9 mouse cellular contexts compared by ENCODE assay signal in genomic region chr16:10489904-10490457, GRCm38 (mm10). TPM values are rescaled to one million over a fixed set of nuclear protein-coding genes. Genes with fewer than 3 reads are reported as not detected.
A peak's percentile ranks its signal among the peaks of the same experiment; 100 is the strongest.
DNase-seq lines count a peak whose midpoint lies in the region; ATAC-seq lines count a peak whose summit lies in the region.
"Had no signal": no experiment of that assay in that cellular context is flagged by ENCODE, and none has a peak within 500 bp of the region (broad histone marks: within the 10 kb centered on the region; RNA-seq: fewer than 3 reads in every experiment).

No protein-coding gene starts in this region.

- peak overlapping the region; percentile 32 for H3K4me3 ChIP-seq in heart, embryonic 11.5 days (ENCODE audit: low read depth, low read length)
- no peak overlapping the region for H3K4me3 ChIP-seq in forebrain, embryonic 16.5 days (replicated peaks; ENCODE audit: low read length)
- H3K4me3 ChIP-seq in liver, embryonic 15.5 days (replicated peaks) = no peak overlapping the region

- peak overlapping the region; percentile 29; the same call in 1 of the 2 replicates for H3K9ac ChIP-seq in heart, embryonic 11.5 days (ENCODE audit: low read depth, low read length)
- H3K9ac ChIP-seq in forebrain, embryonic 16.5 days (replicated peaks; ENCODE audit: low read depth, low read length) = no peak overlapping the region
- no peak overlapping the region for H3K9ac ChIP-seq in liver, embryonic 15.5 days

- H3K36me3 ChIP-seq in heart, embryonic 11.5 days (ENCODE audit: control insufficient read depth, insufficient read depth, low read length) = no peaks in the 10 kb centered on the region
- H3K36me3 ChIP-seq in forebrain, embryonic 16.5 days (ENCODE audit: control insufficient read depth, insufficient read depth) = no peaks in the 10 kb centered on the region
- H3K36me3 ChIP-seq in liver, embryonic 15.5 days (replicated peaks) = no peaks in the 10 kb centered on the region

- 12% methylated on average over 12 of the region's 14 CpGs for WGBS in heart, embryonic 11.5 days (ENCODE audit: insufficient replicate concordance)
- 17% methylated on average over 12 of the region's 14 CpGs for WGBS in forebrain, embryonic 16.5 days
- whole genome bisulfite sequencing in liver, embryonic 15.5 days (ENCODE audit: insufficient replicate concordance) = 18% methylated on average over 12 of the region's 14 CpGs

- DNase-seq in heart, adult 9 months (ENCODE audit: low spot score in 2 of 2) = no peak
- DNase-seq in A20 (ENCODE audit: low read depth, low spot score) = peak; percentile 57
- DNase-seq in left cerebral cortex, adult 9 months (ENCODE audit: low spot score in 2 of 2) = no peak
- DNase-seq in left cerebral cortex, postnatal 36 days (ENCODE audit: low spot score in 2 of 2) = no peak

- peak overlapping the region; percentile 69 for H3K4me2 ChIP-seq in heart, embryonic 11.5 days
- H3K4me2 ChIP-seq in forebrain, embryonic 16.5 days (ENCODE audit: low read length) = peak overlapping the region; percentile 22
- H3K4me2 ChIP-seq in liver, embryonic 15.5 days = peak overlapping the region; percentile 11; the same call in 1 of the 2 replicates

- H3K9me3 ChIP-seq in heart, embryonic 11.5 days (replicated peaks; ENCODE audit: control insufficient read depth, low read length) = no peaks in the 10 kb centered on the region
- H3K9me3 ChIP-seq in forebrain, embryonic 16.5 days (ENCODE audit: control insufficient read depth, low read length) = no peaks in the 10 kb centered on the region
- H3K9me3 ChIP-seq in liver, embryonic 15.5 days (replicated peaks) = no peaks in the 10 kb centered on the region

- H3K27ac ChIP-seq in heart, embryonic 11.5 days (ENCODE audit: low read depth, low read length) = no peak overlapping the region
- H3K27ac ChIP-seq in forebrain, embryonic 16.5 days (ENCODE audit: low read length) = no peak overlapping the region
- H3K27ac ChIP-seq in liver, embryonic 15.5 days (replicated peaks) = no peak overlapping the region

- intact Hi-C loops in left cerebral cortex, postnatal 36 days (cut with DNase I) = no loop called here

- peaks cover 12% of the 10 kb centered on the region for H3K4me1 ChIP-seq in heart, embryonic 11.5 days (ENCODE audit: control insufficient read depth, insufficient read depth, low read length)
- H3K4me1 ChIP-seq in forebrain, embryonic 16.5 days (replicated peaks; ENCODE audit: control insufficient read depth, insufficient read depth, low read length) = peaks cover 2% of the 10 kb centered on the region; the same call in 1 of the 2 replicates
- H3K4me1 ChIP-seq in liver, embryonic 15.5 days (replicated peaks) = no peaks in the 10 kb centered on the region

- peaks cover 23% of the 10 kb centered on the region for H3K27me3 ChIP-seq in heart, embryonic 11.5 days (ENCODE audit: control insufficient read depth, insufficient read depth, low read length)
- no peaks in the 10 kb centered on the region for H3K27me3 ChIP-seq in forebrain, embryonic 16.5 days (replicated peaks; ENCODE audit: control insufficient read depth, insufficient read depth, low read length)
- peaks cover 19% of the 10 kb centered on the region for H3K27me3 ChIP-seq in liver, embryonic 15.5 days

- ATAC-seq in heart, embryonic 11.5 days (replicated peaks; ENCODE audit: insufficient number of reproducible peaks, low FRiP score, low TSS enrichment) = no peak
- no peak for ATAC-seq in forebrain, embryonic 16.5 days
- no peak for ATAC-seq in liver, embryonic 15.5 days (ENCODE audit: insufficient read depth)
- no peak for ATAC-seq in cerebellum, adult (ENCODE audit: insufficient number of reproducible peaks, low FRiP score, low TSS enrichment)

RNA-seq across cellular contexts. Expression of gene Ciita, which starts 10.1 kb away (rescaled TPM):
- 0.19 and 0.35 TPM in 2 replicates for polyA plus RNA-seq in heart, embryonic 11.5 days (2014; fragmentation: Nextera tagmentation; extraction: Ambion mirVana)
- 0.41 and 0.49 TPM in 2 replicates for polyA plus RNA-seq in forebrain, embryonic 16.5 days (2015; fragmentation: Nextera tagmentation; extraction: Ambion mirVana)
- 0.09 and 0.16 TPM in 2 replicates for polyA plus RNA-seq in liver, embryonic 15.5 days (2015; fragmentation: Nextera tagmentation; extraction: Ambion mirVana)
- under 1 TPM in 1 of 2 experiments, not detected in 1; 0.14 TPM for total RNA-seq in left cerebral cortex, postnatal 36 days (2021)
- polyA plus RNA-seq: C2C12 had no signal

RNA-seq across cellular contexts. Expression of gene Tvp23a, which starts 42.8 kb away (rescaled TPM):
- 4.5 and 6.3 TPM in 2 replicates for polyA plus RNA-seq in heart, embryonic 11.5 days (2014; fragmentation: Nextera tagmentation; extraction: Ambion mirVana)
- 60.3 and 60.6 TPM in 2 replicates for polyA plus RNA-seq in forebrain, embryonic 16.5 days (2015; fragmentation: Nextera tagmentation; extraction: Ambion mirVana)
- polyA plus RNA-seq in liver, embryonic 15.5 days (2015; fragmentation: Nextera tagmentation; extraction: Ambion mirVana) = 0.45 and 0.60 TPM in 2 replicates
- total RNA-seq in left cerebral cortex, postnatal 36 days (2021) = 10 to 100 TPM; 29.8 to 32.2 TPM

RNA-seq across cellular contexts. Expression of gene Dexi, which starts 52.9 kb away (rescaled TPM):
- polyA plus RNA-seq in heart, embryonic 11.5 days (2014; fragmentation: Nextera tagmentation; extraction: Ambion mirVana) = 14.3 and 16.3 TPM in 2 replicates
- polyA plus RNA-seq in forebrain, embryonic 16.5 days (2015; fragmentation: Nextera tagmentation; extraction: Ambion mirVana) = 14.8 and 14.9 TPM in 2 replicates
- 3.2 and 4.4 TPM in 2 replicates for polyA plus RNA-seq in liver, embryonic 15.5 days (2015; fragmentation: Nextera tagmentation; extraction: Ambion mirVana)
- 10 to 100 TPM; 65.3 TPM for total RNA-seq in left cerebral cortex, postnatal 36 days (2021)

RNA-seq across cellular contexts. Expression of gene Clec16a, which starts 55.2 kb away (rescaled TPM):
- polyA plus RNA-seq in heart, embryonic 11.5 days (2014; fragmentation: Nextera tagmentation; extraction: Ambion mirVana) = 28.8 and 39.1 TPM in 2 replicates
- 69.0 and 72.8 TPM in 2 replicates for polyA plus RNA-seq in forebrain, embryonic 16.5 days (2015; fragmentation: Nextera tagmentation; extraction: Ambion mirVana)
- polyA plus RNA-seq in liver, embryonic 15.5 days (2015; fragmentation: Nextera tagmentation; extraction: Ambion mirVana) = 9.9 and 10.9 TPM in 2 replicates
- 10 to 100 TPM; 92.4 to 97.8 TPM for total RNA-seq in left cerebral cortex, postnatal 36 days (2021)

Comparison
In these comparisons a context has a peak if more than half of its experiments do, and no peak if none do; other contexts are left out.
1. H3K4me2 ChIP-seq: peak in every context shown above with its lines; median percentile 69 in heart, embryonic 11.5 days; 22 in forebrain, embryonic 16.5 days; 11 in liver, embryonic 15.5 days.